Comparison of ENCODE assay signal across 8 mouse cellular contexts in the genomic region with DNA sequence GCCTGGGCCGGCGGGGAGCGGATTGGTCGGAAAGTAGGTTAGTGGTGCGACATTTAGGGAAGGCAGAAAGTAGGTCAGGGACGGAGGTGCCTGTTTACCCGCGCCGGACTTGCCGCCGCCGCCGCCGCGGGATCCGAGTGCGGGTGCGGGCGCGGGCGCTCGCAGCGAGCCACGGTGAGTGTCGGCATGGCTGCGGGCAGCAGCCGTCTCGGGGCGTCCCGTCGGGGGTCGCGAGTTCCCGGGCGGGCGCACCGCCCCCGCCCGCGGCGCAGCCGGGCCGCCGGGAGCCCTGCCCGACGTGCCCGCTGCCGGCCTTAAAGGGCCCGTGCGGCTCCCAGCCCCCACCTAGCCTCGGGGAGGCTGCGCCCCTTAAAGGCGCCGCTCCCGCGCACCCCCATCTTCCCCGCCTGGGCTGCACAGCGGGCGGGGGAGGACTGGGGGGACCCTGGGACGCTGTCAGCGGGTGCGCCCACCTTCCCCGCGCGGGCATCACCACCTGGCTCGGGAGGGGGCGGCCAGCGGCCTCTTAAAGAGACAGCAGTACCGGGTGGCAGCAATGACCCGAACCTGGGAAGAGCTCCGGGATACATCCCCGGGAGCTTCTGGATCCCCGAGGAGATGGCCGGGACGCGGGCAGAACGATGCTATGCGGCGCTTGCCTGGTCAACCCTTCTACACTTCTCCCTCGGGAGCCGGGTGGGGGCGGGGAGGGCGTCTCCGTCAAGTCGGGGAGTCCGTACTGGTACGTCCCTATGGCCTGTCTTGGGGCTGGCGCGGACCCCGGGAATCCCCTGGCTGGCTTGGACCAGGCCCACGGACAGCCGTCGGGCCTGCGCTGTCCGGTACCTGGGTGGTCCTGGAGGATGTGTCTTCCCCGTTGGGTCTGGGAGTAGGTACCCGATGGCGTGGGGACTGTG. TPM values are rescaled to one million over a fixed set of nuclear protein-coding genes. Genes with fewer than 3 reads are reported as not detected.
DNase-seq lines count a peak whose midpoint lies in the region; ATAC-seq and TF ChIP-seq lines count a peak whose summit lies in the region.

No protein-coding gene starts in this region.

- DNase-seq in thymus, adult 18-20 months = peak; percentile 58 to 67
- no peak for DNase-seq in thymus, postnatal 0 days (ENCODE audit: low spot score)
- peak; percentile 43 for DNase-seq in embryo, embryonic 11 days
- DNase-seq in gastrocnemius, postnatal 4 days (ENCODE audit: low spot score in 2 of 2) = peak; percentile 37 to 63
- peak; percentile 57 for DNase-seq in kidney, postnatal 0 days (ENCODE audit: low spot score)
- peak; percentile 66 for DNase-seq in midbrain, postnatal 0 days (ENCODE audit: low spot score)
- peak; percentile 42 for DNase-seq in testis, postnatal 14 days (ENCODE audit: low spot score)

- peak overlapping the region; percentile 92 for H3K4me3 ChIP-seq in kidney, postnatal 0 days (replicated peaks; ENCODE audit: low read depth, low read length)
- peak overlapping the region; percentile 82 for H3K4me3 ChIP-seq in limb, embryonic 15.5 days
- H3K4me3 ChIP-seq in midbrain, postnatal 0 days (ENCODE audit: low read depth, low read length) = peak overlapping the region; percentile 92

- H3K9ac ChIP-seq in kidney, postnatal 0 days (ENCODE audit: low read depth, low read length) = peak overlapping the region; percentile 70
- peak overlapping the region; percentile 63 for H3K9ac ChIP-seq in limb, embryonic 15.5 days
- H3K9ac ChIP-seq in midbrain, postnatal 0 days (replicated peaks; ENCODE audit: low read length, poor library complexity, severe bottlenecking) = peak overlapping the region; percentile 84

- TF ChIP-seq CTCF in kidney, postnatal 0 days (IDR thresholded peaks at IDR 0.05; ENCODE audit: low read depth) = no peak
- no peak for TF ChIP-seq CTCF in midbrain, postnatal 0 days (IDR thresholded peaks at IDR 0.05)

- peaks cover 12% of the 10 kb centered on the region for H3K27me3 ChIP-seq in kidney, postnatal 0 days (ENCODE audit: insufficient read depth, low read length)
- H3K27me3 ChIP-seq in limb, embryonic 15.5 days = peaks cover 63% of the 10 kb centered on the region
- H3K27me3 ChIP-seq in midbrain, postnatal 0 days (ENCODE audit: insufficient read depth, low read length) = no peaks in the 10 kb centered on the region; the same call in 1 of the 2 replicates

- under 1% methylated on average over 84 of the region's 98 CpGs for WGBS in kidney, postnatal 0 days
- WGBS in limb, embryonic 15.5 days = under 1% methylated on average over 78 of the region's 98 CpGs
- WGBS in midbrain, postnatal 0 days = under 1% methylated on average over 61 of the region's 98 CpGs

- H3K4me1 ChIP-seq in kidney, postnatal 0 days (replicated peaks; ENCODE audit: insufficient read depth, low read length) = no peaks in the 10 kb centered on the region
- peaks cover 13% of the 10 kb centered on the region for H3K4me1 ChIP-seq in limb, embryonic 15.5 days
- H3K4me1 ChIP-seq in midbrain, postnatal 0 days (ENCODE audit: insufficient read depth, low read length) = peaks cover 3% of the 10 kb centered on the region; the same call in 1 of the 2 replicates

- no peaks in the 10 kb centered on the region for H3K36me3 ChIP-seq in kidney, postnatal 0 days (ENCODE audit: insufficient read depth, low read length)
- H3K36me3 ChIP-seq in limb, embryonic 15.5 days = no peaks in the 10 kb centered on the region
- H3K36me3 ChIP-seq in midbrain, postnatal 0 days (ENCODE audit: insufficient read depth, low read length) = no peaks in the 10 kb centered on the region

- ATAC-seq in kidney, postnatal 0 days (replicated peaks; ENCODE audit: low FRiP score, low read depth) = peak; percentile 63
- ATAC-seq in limb, embryonic 15.5 days (ENCODE audit: insufficient number of reproducible peaks, low FRiP score, low TSS enrichment, low read depth) = peak; percentile 43
- peak; percentile 75 for ATAC-seq in midbrain, postnatal 0 days (ENCODE audit: low FRiP score)

- H3K27ac ChIP-seq in kidney, postnatal 0 days = peak overlapping the region; percentile 86
- H3K27ac ChIP-seq in limb, embryonic 15.5 days = peak overlapping the region; percentile 77
- H3K27ac ChIP-seq in midbrain, postnatal 0 days (ENCODE audit: low read depth, low read length) = peak overlapping the region; percentile 92

- no peaks in the 10 kb centered on the region for H3K9me3 ChIP-seq in kidney, postnatal 0 days (replicated peaks; ENCODE audit: low read length)
- H3K9me3 ChIP-seq in limb, embryonic 15.5 days = no peaks in the 10 kb centered on the region
- no peaks in the 10 kb centered on the region for H3K9me3 ChIP-seq in midbrain, postnatal 0 days (ENCODE audit: low read length)

- H3K4me2 ChIP-seq in kidney, postnatal 0 days (ENCODE audit: low read length) = peak overlapping the region; percentile 91
- peak overlapping the region; percentile 86 for H3K4me2 ChIP-seq in limb, embryonic 15.5 days
- H3K4me2 ChIP-seq in midbrain, postnatal 0 days (ENCODE audit: low read depth, low read length, poor library complexity, severe bottlenecking) = peak overlapping the region; percentile 73

RNA-seq across cellular contexts. Expression of a gene that starts 0.5 kb away (rescaled TPM):
- 44.0 and 44.4 TPM in 2 replicates for polyA plus RNA-seq in thymus, postnatal 0 days (2015; fragmentation: Nextera tagmentation; extraction: Ambion mirVana)
- 10 to 100 TPM in 1 of 2 experiments, 1 to 10 TPM in 1; 9.0 to 10.7 TPM for total RNA-seq in gastrocnemius, postnatal 4 days (2021)
- polyA plus RNA-seq in kidney, postnatal 0 days (2015; fragmentation: Nextera tagmentation; extraction: Ambion mirVana) = 12.6 and 13.2 TPM in 2 replicates
- 6.7 and 7.5 TPM in 2 replicates for polyA plus RNA-seq in limb, embryonic 15.5 days (2015; fragmentation: Nextera tagmentation; extraction: Ambion mirVana)
- 27.3 and 29.7 TPM in 2 replicates for total RNA-seq in midbrain, postnatal 0 days (2014; rRNA removed)
- polyA plus RNA-seq in midbrain, postnatal 0 days (2015; fragmentation: Nextera tagmentation; extraction: Ambion mirVana) = 21.1 and 23.0 TPM in 2 replicates
